Mouse (Mus musculus): Measurements from ENCODE around the gene H2-Aa.

DNA sequence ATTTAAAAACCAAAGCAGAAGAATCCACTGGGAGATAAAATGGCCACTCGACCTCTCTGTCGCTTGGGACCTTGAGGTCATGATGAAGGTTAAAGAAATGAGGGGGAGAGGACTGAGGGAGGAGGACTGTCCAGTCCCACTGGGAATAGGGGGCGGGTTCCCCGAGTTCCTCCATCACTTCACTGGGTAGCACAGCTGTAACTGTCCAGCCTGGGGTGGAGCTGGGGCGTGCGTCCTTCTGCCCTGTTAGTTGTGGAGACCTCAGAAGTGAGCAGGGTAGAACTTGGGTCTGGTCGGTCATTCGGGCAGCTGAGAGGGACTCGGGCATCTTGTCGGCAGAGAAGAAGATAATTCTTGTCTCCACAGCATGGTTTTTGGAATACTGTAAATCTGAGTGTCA lies 21.6 kb upstream of the H2-Aa start:
- no peak for TF ChIP-seq GATA1 (IDR thresholded peaks at IDR 0.05; ENCODE audit: low read length)
- no peak for TF ChIP-seq TAL1 (IDR thresholded peaks at IDR 0.05; ENCODE audit: low read length)

Data from erythroblast, embryonic 14.5 days (primary cell).